Mouse (Mus musculus) fat pad, adult 2 months (tissue): ENCODE results near the gene Zkscan2.

ENCODE experiments used
- DNase-seq: peaks from one replicate; pipeline ENCODE4 v3.0.0-alpha.2; 2011; ENCODE audit warnings: low read depth, low spot score; ENCODE audit errors: extremely low read depth

The Zkscan2 gene

DNA sequence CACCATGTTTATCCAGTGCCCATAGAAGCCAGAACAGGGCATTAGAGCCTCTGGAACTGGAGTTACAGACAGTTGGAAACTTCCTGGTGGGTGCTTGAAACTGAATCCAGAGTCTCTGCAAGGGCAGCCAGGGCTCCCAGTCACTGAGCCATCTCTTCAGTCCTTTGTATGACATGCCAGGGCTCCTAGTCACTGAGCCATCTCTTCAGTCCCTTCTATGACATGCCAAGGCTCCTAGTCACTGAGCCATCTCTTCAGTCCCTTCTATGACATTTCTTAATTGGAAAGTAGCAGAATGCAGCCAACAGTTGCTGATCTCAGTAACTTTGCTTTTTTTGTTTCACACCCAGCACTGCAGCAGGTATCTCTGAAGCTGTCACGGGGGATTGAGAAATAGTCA is 58.2 kb downstream of the Zkscan2 start:
- no peak for DNase-seq

DNA sequence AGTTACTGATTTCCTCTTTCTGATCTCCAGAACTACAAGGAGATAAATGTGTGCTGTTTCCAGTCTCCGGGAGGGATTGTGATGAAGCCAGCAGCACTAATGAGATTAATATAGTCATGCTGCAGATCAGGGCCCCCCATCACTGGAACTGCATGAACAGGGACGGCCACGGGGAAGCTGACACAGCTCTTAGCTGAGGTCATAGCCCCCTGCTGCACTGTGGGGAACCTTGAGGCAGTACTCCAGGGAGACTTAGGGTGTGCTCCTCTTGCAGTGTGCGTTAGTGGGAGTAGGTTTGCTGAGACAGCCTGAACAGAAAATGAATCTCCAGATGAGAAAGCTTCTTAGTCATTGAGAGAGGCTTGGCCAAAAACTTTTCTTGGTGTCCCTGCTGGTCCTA is 69.0 kb downstream of the Zkscan2 start:
- DNase-seq: no peak

GRCm38 (mm10) chr7:123430411-123430705 is 69.9 kb downstream of the Zkscan2 start:
- DNase-seq: no peak

DNA sequence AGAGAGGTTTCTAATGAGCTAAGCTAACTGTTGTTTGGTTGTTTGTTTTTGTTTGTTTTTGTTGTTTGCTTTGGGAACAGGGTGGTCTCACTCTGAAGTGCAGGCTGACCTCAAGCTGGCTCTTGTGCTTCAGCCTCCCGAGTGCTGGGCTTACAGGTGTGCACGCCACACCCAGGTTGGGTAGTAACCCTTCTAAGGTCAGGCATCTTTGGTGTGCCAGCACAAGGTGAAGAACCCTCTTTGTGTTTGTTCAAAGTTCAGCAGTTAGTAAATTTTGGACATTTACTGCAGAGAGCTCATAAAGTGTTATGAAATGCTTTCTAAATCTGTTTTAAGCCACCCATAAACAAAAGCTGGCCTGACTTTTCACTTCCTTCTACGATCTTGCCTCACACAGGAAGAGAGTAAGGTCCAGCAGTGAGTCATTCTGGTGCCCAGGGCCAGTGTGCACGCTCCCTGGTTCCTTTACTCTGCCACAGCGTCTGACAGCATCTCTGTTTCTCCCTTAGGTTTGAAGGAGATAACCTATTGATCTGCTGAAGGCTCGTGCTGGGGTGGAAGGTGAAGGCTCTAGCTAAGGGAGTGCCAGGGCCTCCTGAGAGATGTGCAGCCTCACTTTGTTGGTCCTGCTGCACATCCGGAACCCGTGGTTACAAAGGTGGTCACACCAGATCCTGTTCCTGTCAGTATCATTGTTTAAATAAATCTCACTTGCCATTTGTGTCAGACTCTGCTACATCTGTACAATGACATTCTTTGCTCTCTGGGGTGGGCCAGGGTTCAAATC is 70.4 kb downstream of the Zkscan2 start:
- DNase-seq: no peak
